Mouse (Mus musculus) ovary, adult 2 months (tissue): Measurements from ENCODE around the gene Ccl8. TPM values are rescaled to one million over a fixed set of nuclear protein-coding genes. Genes with fewer than 3 reads are reported as not detected.

ENCODE experiments used
- polyA plus RNA-seq: library from polyadenylated mRNA; depleted of rRNA; stranded (reverse); fragments of >200 nt; gene quantifications from 2 replicates; pipeline ENCODE4 v1.2.3, GENCODE M21; 2012; rRNA removed

The Ccl8 gene
- polyA plus RNA-seq = 3.5 and 5.9 TPM in 2 replicates

GRCm38 (mm10) chr11:82114885-82115284, at the start of gene Ccl8:
Gene Ccl8, plus strand, starts transcription at chr11:82115185.

GRCm38 (mm10) chr11:82101529-82101928, 13.5 kb upstream of the Ccl8 start, which contains the start of gene Ccl12:
Gene Ccl12, plus strand, starts transcription at chr11:82101845.

Other genes with a start within 250 kb of the Ccl8 start
- 19.0 and 31.8 TPM in 2 replicates for gene Asic2, start 146.7 kb upstream of the Ccl8 start, polyA plus RNA-seq
- gene Ccl2, start 79.6 kb upstream of the Ccl8 start, polyA plus RNA-seq = 6.2 and 6.7 TPM in 2 replicates
- not detected in 2 replicates for gene Gm17268, start 76.6 kb upstream of the Ccl8 start, polyA plus RNA-seq
- gene Ccl7, start 69.5 kb upstream of the Ccl8 start, polyA plus RNA-seq = 1.4 and 2.0 TPM in 2 replicates
- 4.4 and 5.8 TPM in 2 replicates for gene Ccl11, start 57.4 kb upstream of the Ccl8 start, polyA plus RNA-seq
- 3.9 and 4.4 TPM in 2 replicates for gene Ccl12, start 13.3 kb upstream of the Ccl8 start, polyA plus RNA-seq
- gene Ccl1, start 190.5 kb downstream of the Ccl8 start, polyA plus RNA-seq = not detected in 2 replicates